Comparison of ENCODE assay signal across 8 mouse cellular contexts in genomic region chr5:144473056-144473455, GRCm38 (mm10).
"Had no signal": no experiment of that assay in that cellular context is flagged by ENCODE, and none has a peak within 500 bp of the region (broad histone marks: within the 10 kb centered on the region; RNA-seq: fewer than 3 reads in every experiment).

No protein-coding gene starts in this region.

- DNase-seq: kidney, adult 2 months; kidney, postnatal 14 days; lung, embryonic 14.5 days; lung, postnatal 10 days; lung, postnatal 4 days; midbrain, embryonic 14.5 days; thymus, adult 18-20 months; thymus, postnatal 25 days had no signal
